Mouse (Mus musculus) B cell, adult 2 months (primary cell): ENCODE data around the gene Npas2.

Experiments used
- DNase-seq, 2 experiments: peaks; one replicate each; pipeline ENCODE4 v3.0.0; 2022

Npas2 gene

GRCm38 (mm10) chr1:39339455-39339854 is 145.9 kb downstream of the Npas2 start:
- DNase-seq = no peak

- no peak for DNase-seq
Observed at GRCm38 (mm10) chr1:39340156-39340555, 146.6 kb downstream of the Npas2 start.

- DNase-seq = peak; percentile 14 to 19
Observed at GRCm38 (mm10) chr1:39340647-39341046, 147.1 kb downstream of the Npas2 start.

- DNase-seq = no peak
Observed at GRCm38 (mm10) chr1:39341807-39342206, 148.3 kb downstream of the Npas2 start.

- no peak for DNase-seq
Observed at GRCm38 (mm10) chr1:39343242-39343641, 149.7 kb downstream of the Npas2 start.

GRCm38 (mm10) chr1:39344981-39345600 is 151.6 kb downstream of the Npas2 start:
- no peak for DNase-seq

- DNase-seq = no peak
Observed at GRCm38 (mm10) chr1:39349001-39349400, 155.5 kb downstream of the Npas2 start.

GRCm38 (mm10) chr1:39349427-39349826 is 155.9 kb downstream of the Npas2 start:
- DNase-seq = no peak

GRCm38 (mm10) chr1:39361754-39362514 is 168.4 kb downstream of the Npas2 start:
- no peak for DNase-seq

- no peak for DNase-seq
Observed at GRCm38 (mm10) chr1:39362515-39362893, 169.0 kb downstream of the Npas2 start.

- no peak for DNase-seq
Observed at GRCm38 (mm10) chr1:39365562-39365961, 172.0 kb downstream of the Npas2 start.

- DNase-seq = peak in 1 of 2 experiments; percentile 12
Observed at GRCm38 (mm10) chr1:39367045-39367444, 173.5 kb downstream of the Npas2 start.

- peak; percentile 99 for DNase-seq
Observed at GRCm38 (mm10) chr1:39367601-39368266, 174.2 kb downstream of the Npas2 start, which contains the start of gene Rpl31. TSS of gene Rpl31 (plus strand) at chr1:39367842.

- peak; percentile 28 to 30 for DNase-seq
Observed at GRCm38 (mm10) chr1:39368267-39368841, 174.8 kb downstream of the Npas2 start.

- DNase-seq = no peak
Observed at GRCm38 (mm10) chr1:39370431-39370830, 176.9 kb downstream of the Npas2 start.

- DNase-seq = no peak
Observed at GRCm38 (mm10) chr1:39372220-39372843, 178.8 kb downstream of the Npas2 start.

- no peak for DNase-seq
Observed at GRCm38 (mm10) chr1:39373378-39373777, 179.8 kb downstream of the Npas2 start.

- no peak for DNase-seq
Observed at GRCm38 (mm10) chr1:39374231-39374809, 180.8 kb downstream of the Npas2 start.

GRCm38 (mm10) chr1:39376121-39376520 is 182.6 kb downstream of the Npas2 start:
- DNase-seq = no peak

GRCm38 (mm10) chr1:39376726-39377240 is 183.3 kb downstream of the Npas2 start:
- DNase-seq = no peak

GRCm38 (mm10) chr1:39378540-39378939 is 185.0 kb downstream of the Npas2 start:
- DNase-seq = no peak

GRCm38 (mm10) chr1:39379021-39379420 is 185.5 kb downstream of the Npas2 start:
- no peak for DNase-seq
